Mouse (Mus musculus) CH12.LX (cell line): Measurements from ENCODE around the gene Nptx1.

ENCODE experiments used
- CTCF ChIP-seq, 2 experiments: IDR thresholded peaks in 1 of 2; conservative IDR thresholded peaks in 1 of 2; 2 replicates each; pipeline ENCODE4 v1.5.1; 2011 to 2012; ENCODE audit warnings: low read depth in 2 of 2, low read length in 2 of 2, improper control_type of control experiment in 1 of 2, inconsistent platforms in 1 of 2, mild to moderate bottlenecking in 1 of 2, moderate library complexity in 1 of 2
- EP300 ChIP-seq: IDR thresholded peaks from 2 replicates; pipeline ENCODE4 v1.6.1; 2011; ENCODE audit warnings: low read length, improper control_type of control experiment
- GABPA ChIP-seq: IDR thresholded peaks from 2 replicates; pipeline ENCODE4 v1.6.1; 2012; ENCODE audit warnings: low read depth, low read length, improper control_type of control experiment, inconsistent platforms; ENCODE audit not compliant: insufficient replicate concordance
- HCFC1 ChIP-seq: IDR thresholded peaks from 2 replicates; pipeline ENCODE4 v1.6.1; 2012; ENCODE audit warnings: low read depth, mild to moderate bottlenecking, inconsistent platforms, low read length, improper control_type of control experiment
- SIN3A ChIP-seq: IDR thresholded peaks from 2 replicates; pipeline ENCODE4 v1.6.1; 2012; ENCODE audit warnings: low read length, improper control_type of control experiment, inconsistent platforms
- TCF12 ChIP-seq: IDR thresholded peaks from 2 replicates; pipeline ENCODE4 v1.6.1; 2014; ENCODE audit warnings: low read depth, mild to moderate bottlenecking, inconsistent platforms, low read length, improper control_type of control experiment

DNA sequence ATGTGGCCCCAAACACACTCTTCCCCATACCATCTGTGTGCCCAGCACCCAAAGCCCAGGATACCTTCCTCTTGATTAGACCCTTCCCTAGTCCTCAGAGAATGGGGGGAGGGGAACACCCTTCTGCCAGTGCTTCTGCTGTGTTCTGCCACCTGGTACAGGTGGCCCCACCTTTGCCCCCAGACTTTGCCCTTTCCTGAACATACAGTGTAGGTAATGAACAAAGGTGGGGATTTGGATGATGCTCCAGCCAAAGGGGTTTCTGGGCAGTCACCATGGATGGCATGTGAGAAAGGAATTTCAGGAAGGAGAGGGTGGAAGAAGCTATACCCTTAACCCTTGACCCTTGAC, 26.9 kb downstream of the Nptx1 start:
- TF ChIP-seq SIN3A (no peak), EP300 (no peak), CTCF (conservative IDR thresholded peaks at IDR 0.05 in 1 of 2, IDR thresholded peaks at IDR 0.05 in 1 of 2; ENCODE audit: low read depth in 2 of 2, low read length in 2 of 2) (no peak), GABPA (no peak), HCFC1 (no peak), TCF12 (no peak)
